Mouse (Mus musculus) monocyte, adult 59 days (primary cell): ENCODE data around the gene Cox4i1. TPM values are rescaled to one million over a fixed set of nuclear protein-coding genes. Genes with fewer than 3 reads are reported as not detected.

Source experiments
- total RNA-seq, 2 experiments: library from RNA; stranded (reverse); gene quantifications; one replicate each; pipeline ENCODE4 v1.2.4; 2023

Gene Cox4i1
- 100 to 1,000 TPM; 497 to 527 TPM for total RNA-seq

DNA sequence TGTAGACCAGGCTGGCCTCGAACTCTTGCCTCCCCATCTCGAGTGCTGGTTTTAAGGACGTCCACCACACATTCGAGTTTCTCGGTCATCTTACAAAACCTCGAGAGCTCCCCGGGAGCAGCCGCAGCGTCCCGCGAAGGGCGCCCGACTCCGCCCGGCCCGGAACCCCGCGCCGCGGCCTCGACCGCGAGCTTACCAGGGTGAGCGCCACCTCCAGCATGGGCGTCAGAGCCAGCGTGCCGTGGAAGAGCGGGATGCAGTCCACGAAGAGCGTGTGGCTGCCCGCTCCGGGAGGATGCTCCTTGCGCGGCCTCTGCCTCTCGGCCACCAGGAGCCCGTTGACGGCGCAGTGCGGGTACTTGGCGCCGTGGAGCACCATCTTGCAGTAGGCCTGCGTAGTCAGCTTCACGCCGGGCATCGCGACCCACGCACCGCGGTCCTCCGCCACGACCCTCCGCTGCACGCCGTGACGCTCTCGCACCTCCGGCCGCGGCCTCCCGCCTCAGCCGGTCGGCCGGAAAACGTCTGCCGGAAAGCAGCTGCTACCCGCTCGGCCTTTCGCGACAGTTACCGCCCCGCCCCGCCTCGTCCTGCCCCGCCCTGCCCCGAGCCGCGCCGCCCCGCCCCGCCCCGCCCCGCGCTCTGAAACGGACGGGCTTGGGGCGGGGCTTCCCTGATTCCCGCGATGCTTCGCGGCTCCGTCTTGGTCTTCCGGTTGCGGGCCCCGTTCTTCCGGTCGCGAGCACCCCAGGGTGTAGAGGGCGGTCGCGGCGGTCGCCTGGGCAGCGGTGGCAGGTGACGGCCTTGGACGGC is at the start of gene Cox4i1, which contains the start of gene Gm27021:
Gene Cox4i1, plus strand, starts transcription at position 662 of the 813 bp plus-strand sequence.
Gene Gm27021, minus strand, starts transcription at position 519 of the 813 bp plus-strand sequence.

DNA sequence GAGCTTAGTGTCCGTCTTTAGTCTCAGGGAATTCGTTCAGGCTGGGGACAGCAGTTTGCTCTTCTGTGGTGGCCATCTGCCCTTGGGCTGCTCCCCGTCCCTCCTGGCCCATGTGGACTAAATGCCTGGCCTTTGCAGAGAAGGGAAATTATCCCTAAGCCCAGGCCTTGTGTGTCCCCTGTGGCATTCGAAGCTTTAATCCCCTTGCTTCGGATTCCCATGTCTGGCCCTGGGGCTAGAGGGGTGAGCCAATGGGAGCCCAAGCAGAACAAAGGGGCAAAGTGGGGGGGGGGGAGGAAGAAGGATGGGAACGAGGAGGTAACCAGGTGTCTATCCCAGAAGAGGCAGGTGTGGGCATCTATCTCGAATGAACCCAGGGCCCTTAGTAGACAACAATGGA is 20.5 kb upstream of the Cox4i1 start, which contains the start of gene 1190005I06Rik:
Gene 1190005I06Rik, minus strand, starts transcription at position 101 of the 400 bp plus-strand sequence.

DNA sequence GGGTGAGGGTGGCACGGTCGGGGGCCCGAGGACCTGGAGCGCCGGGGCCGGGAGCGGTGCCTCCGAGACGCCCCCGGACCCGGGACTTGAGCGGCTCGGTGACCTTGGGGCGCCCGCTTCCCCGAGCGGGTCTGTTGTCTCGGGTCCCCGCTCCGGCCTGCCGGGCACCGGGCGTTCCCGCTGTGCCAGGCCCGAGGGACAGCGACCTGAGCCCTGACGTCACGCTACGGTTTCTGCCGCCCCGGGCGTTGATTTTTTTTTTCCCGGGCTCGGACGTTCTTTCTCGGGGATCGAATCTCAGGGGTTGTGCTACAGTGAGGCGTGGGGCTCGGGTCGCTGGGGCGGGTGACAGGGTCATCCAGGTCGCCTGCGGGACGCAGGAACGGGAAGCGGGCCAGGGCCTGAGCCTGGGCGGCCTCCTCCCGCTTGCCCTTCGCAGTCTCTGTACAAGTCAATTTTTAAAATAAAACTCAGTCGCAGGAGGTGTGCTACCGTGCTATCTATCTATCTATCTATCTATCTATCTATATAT is 418 bp downstream of the Cox4i1 start, which contains the start of gene Emc8:
Gene Emc8, minus strand, starts transcription at position 200 of the 532 bp plus-strand sequence.

Other genes starting within 250 kb of the Cox4i1 start
- 1 to 10 TPM; 1.5 to 2.6 TPM for gene Gins2, start 78.9 kb upstream of the Cox4i1 start, total RNA-seq
- gene 1190005I06Rik, start 20.6 kb upstream of the Cox4i1 start, total RNA-seq = not detected
- not detected for gene Gm27021, start 143 bp upstream of the Cox4i1 start, total RNA-seq
- 10 to 100 TPM; 18.6 to 40.3 TPM for gene Emc8, start 351 bp downstream of the Cox4i1 start, total RNA-seq
- gene Irf8, start 68.1 kb downstream of the Cox4i1 start, total RNA-seq = 100 to 1,000 TPM; 245 to 285 TPM